Mouse (Mus musculus): ENCODE results near the gene Uncx.

- no peak for TF ChIP-seq CTCF (IDR thresholded peaks at IDR 0.05; ENCODE audit: extremely low read depth, insufficient read length, insufficient replicate concordance, low read depth, low read length)
- no peak for TF ChIP-seq POLR2A (IDR thresholded peaks at IDR 0.05; ENCODE audit: low read depth, low read length)
Observed at GRCm38 (mm10) chr5:139544271-139545135, 1.2 kb downstream of the Uncx start.

Data from small intestine, adult 2 months (tissue).